Mouse (Mus musculus): ENCODE results near the gene Aldh5a1. TPM values are rescaled to one million over a fixed set of nuclear protein-coding genes. Genes with fewer than 3 reads are reported as not detected.

The Aldh5a1 gene
- 0.59 and 0.66 TPM in 2 replicates for total RNA-seq (2023)

DNA sequence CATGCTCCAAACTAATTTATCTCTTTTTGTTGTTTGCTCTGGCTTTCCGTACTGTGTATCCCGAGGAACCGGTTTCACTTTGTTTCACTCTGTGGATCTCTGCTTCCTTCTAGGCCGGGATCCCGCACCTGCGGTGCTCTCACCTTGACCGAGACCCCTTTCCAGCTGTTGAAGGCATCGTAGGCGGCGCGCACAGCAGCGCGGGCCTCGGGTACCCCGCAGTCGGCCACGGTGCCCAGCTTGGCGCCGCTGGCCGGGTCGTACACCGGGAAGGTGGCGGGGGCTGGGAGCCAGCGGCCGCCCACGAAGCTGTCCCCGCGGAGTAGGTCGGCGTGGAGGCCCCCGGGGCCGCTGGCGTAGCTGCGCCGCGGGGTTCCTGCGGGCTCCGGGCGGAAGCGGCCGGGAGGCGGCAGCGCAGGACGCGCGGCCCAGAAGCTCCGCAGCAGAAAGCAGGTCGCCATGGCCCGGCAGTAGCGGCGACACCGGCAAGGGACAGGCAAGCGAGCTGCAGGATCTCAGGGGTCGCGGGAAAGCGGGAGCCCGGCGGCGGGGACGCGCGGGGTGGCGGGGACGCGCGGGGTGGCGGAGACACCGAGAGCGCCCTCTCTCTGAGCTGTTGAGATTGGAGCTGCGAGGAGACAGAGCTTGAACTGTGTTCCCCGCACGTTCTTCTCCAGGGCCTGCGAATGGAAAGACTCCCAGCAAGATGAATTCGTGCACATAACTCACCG, at the start of gene Aldh5a1:
Gene Aldh5a1, minus strand, starts transcription at position 554 of the 731 bp plus-strand sequence.

DNA sequence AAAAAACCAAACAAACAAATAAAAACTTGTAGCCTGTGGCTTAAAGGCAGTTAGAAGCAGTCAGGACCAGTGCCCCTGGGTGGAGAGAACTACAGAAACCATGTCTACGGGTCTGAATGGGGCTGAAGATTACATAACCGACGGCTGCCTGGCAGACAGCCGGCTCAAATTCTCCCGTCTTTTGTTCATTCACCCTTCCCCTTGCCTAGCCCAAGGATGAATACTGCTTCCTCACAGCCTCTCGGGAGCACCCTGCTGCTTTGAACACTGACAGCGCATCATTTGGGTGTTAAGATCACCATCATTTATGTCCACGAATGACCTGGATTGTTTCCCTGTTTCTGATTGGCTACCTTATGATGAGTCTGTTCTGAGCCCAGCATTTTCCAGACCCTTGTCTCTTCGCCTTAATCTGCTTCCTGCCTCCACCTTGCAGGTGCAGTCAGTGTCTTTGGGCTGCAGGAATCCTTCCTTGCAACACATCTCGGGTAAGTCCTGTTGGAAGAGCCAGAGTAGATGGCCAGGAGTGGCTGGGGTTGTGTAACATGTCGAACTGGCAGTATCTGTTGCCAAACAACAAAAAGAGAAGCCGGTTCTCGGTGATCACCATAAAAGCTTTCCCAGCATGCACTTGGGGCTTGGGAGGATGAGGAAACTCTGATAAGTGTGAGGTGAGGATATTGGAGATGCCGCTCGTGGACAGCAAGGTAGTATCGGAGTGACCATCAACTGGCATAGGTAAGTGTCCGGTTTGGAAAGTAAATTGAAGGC, 5.2 kb upstream of the Aldh5a1 start, which contains the start of gene Gpld1:
Gene Gpld1, plus strand, starts transcription at position 641 of the 771 bp plus-strand sequence.

Other genes starting within 250 kb of the Aldh5a1 start
- not detected in 2 replicates for gene Armh2, start 196.4 kb downstream of the Aldh5a1 start, total RNA-seq (2023)
- gene Gmnn, start 175.7 kb downstream of the Aldh5a1 start, total RNA-seq (2023): 40.1 and 47.0 TPM in 2 replicates
- 155 and 197 TPM in 2 replicates for gene BC005537, start 136.0 kb downstream of the Aldh5a1 start, total RNA-seq (2023)
- 4.2 and 5.7 TPM in 2 replicates for gene Acot13, start 106.1 kb downstream of the Aldh5a1 start, total RNA-seq (2023)
- 24.7 and 27.6 TPM in 2 replicates for gene Tdp2, start 106.0 kb downstream of the Aldh5a1 start, total RNA-seq (2023)
- 0.13 TPM in 1 of 2 replicates, not detected in the other for gene D130043K22Rik, start 92.5 kb downstream of the Aldh5a1 start, total RNA-seq (2023)
- gene Gpld1, start 5.5 kb upstream of the Aldh5a1 start, total RNA-seq (2023): 0.64 and 0.79 TPM in 2 replicates
- 20.9 and 49.8 TPM in 2 replicates for gene Mrs2, start 82.7 kb upstream of the Aldh5a1 start, total RNA-seq (2023)
- not detected in 2 replicates for gene Dcdc2a, start 118.3 kb upstream of the Aldh5a1 start, total RNA-seq (2023)

Data from neutrophil, adult 65 days (primary cell).